1 mouse cellular context compared by ENCODE assay signal in the genomic region with DNA sequence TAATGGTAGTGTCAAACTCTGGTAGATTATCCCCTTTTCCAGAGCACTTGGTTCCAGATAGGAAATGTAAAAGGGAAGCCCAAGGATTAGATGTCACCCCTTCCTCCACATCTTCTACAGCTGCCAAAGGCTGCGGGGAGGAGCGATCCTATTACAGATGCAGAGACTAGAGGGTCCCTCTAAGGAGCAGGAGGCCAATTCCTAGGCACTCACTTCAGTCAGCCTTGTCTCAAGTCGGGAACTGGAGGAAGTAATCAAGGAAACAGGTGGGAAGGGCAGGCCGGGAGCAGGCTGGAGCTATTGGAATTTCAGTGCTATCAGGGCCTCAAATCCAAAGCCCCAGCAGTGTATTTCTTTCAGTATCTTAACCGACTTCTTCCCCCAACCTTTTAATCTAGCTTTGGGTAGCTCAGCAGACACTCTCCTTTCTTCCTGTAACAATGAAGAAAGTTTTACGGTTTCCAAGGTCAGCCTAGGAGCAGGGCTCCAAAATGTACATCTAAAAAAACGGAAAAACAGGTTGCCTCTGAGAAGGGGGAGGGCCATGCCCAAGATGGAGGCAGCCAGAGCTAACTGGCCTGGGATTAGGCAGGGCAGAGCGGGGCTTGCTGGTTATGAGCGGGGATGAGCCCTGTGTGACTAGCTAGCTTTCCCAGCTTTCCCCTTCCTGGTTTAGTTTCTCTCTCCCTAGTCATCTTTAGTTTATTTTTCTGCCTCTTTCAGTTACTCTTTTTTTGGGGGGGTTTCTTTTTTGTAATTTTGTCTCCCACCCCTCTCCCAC.
TF ChIP-seq lines count a peak whose summit lies in the region.

No protein-coding gene starts in this region.

TF ChIP-seq in MEL, 35 proteins besides CTCF, POLR2A, EP300 and RAD21:
- TF ChIP-seq MYB (IDR thresholded peaks at IDR 0.05; ENCODE audit: low read depth, low read length) (no peak), MEF2A (IDR thresholded peaks at IDR 0.05; ENCODE audit: extremely low read depth, insufficient replicate concordance, low read depth, low read length, poor library complexity, severe bottlenecking) (no peak), KAT2A (conservative IDR thresholded peaks at IDR 0.05; ENCODE audit: low read depth, low read length) (no peak), SIN3A (IDR thresholded peaks at IDR 0.05; ENCODE audit: low read length) (0 out of 2 replicates have a peak, but pooled peaks have one; percentile 11), ETS1 (IDR thresholded peaks at IDR 0.05; ENCODE audit: low read depth, low read length) (no peak), TAL1 (IDR thresholded peaks at IDR 0.05; ENCODE audit: low read length) (no peak), HCFC1 (IDR thresholded peaks at IDR 0.05; ENCODE audit: low read depth, low read length) (no peak)
